Mouse (Mus musculus) megakaryocyte, adult 5-6 weeks (primary cell): ENCODE measurements around the gene Dirc2. TPM values are rescaled to one million over a fixed set of nuclear protein-coding genes. Genes with fewer than 3 reads are reported as not detected.
A peak's percentile ranks its signal among the peaks of the same experiment; 100 is the strongest.

Source experiments
- ATAC-seq: 2 replicates; pipeline ENCODE4 v1.8.0; 2016; ENCODE audit warnings: mild to moderate bottlenecking, inconsistent platforms; ENCODE audit not compliant: poor library complexity, severe bottlenecking
- total RNA-seq, 2 experiments: library from RNA; stranded (forward) in 1 of 2; stranded (reverse) in 1 of 2; fragments of 153-499, 151-499 nt in 1 of 2; fragments of 221-1000, 200-1000 nt in 1 of 2; gene quantifications; 2 replicates each; pipeline versions ENCODE4 v1.2.3 to v1.2.4; 2015 to 2017

The Dirc2 gene
- total RNA-seq, 2 experiments from 2014 or later, result 13.0 to 23.2 TPM

GRCm38 (mm10) chr16:35694250-35694846 lies 74.8 kb downstream of the Dirc2 start:
- no peak for ATAC-seq

- no peak for ATAC-seq
Measured at GRCm38 (mm10) chr16:35691606-35692005, 77.5 kb downstream of the Dirc2 start.

- ATAC-seq, result no peak
Measured at GRCm38 (mm10) chr16:35686491-35686890, 82.7 kb downstream of the Dirc2 start.

GRCm38 (mm10) chr16:35685027-35685426 lies 84.1 kb downstream of the Dirc2 start:
- no peak for ATAC-seq

GRCm38 (mm10) chr16:35681327-35682108 lies 87.6 kb downstream of the Dirc2 start:
- no peak for ATAC-seq

GRCm38 (mm10) chr16:35678476-35678875 lies 90.7 kb downstream of the Dirc2 start:
- ATAC-seq, result no peak

- peak; percentile 18; the same call in 1 of the 2 replicates for ATAC-seq
Measured at GRCm38 (mm10) chr16:35677511-35678113, 91.5 kb downstream of the Dirc2 start.

- no peak for ATAC-seq
Measured at GRCm38 (mm10) chr16:35664847-35665246, 104.3 kb downstream of the Dirc2 start.

- no peak for ATAC-seq
Measured at GRCm38 (mm10) chr16:35663831-35664414, 105.2 kb downstream of the Dirc2 start.

GRCm38 (mm10) chr16:35660222-35660621 lies 108.9 kb downstream of the Dirc2 start:
- ATAC-seq, result no peak

GRCm38 (mm10) chr16:35653951-35654350 lies 115.2 kb downstream of the Dirc2 start:
- ATAC-seq, result no peak

- no peak for ATAC-seq
Measured at GRCm38 (mm10) chr16:35652706-35653105, 116.5 kb downstream of the Dirc2 start.

- no peak for ATAC-seq
Measured at GRCm38 (mm10) chr16:35652206-35652605, 117.0 kb downstream of the Dirc2 start.

GRCm38 (mm10) chr16:35648862-35649261 lies 120.3 kb downstream of the Dirc2 start:
- no peak for ATAC-seq

Other genes starting within 250 kb of the Dirc2 start
- gene Sema5b, start 228.2 kb downstream of the Dirc2 start, total RNA-seq (2015), result not detected in 2 replicates
- gene Sema5b, start 228.2 kb downstream of the Dirc2 start, total RNA-seq (2017), result not detected in 2 replicates
- gene Hspbap1, start 1.0 kb upstream of the Dirc2 start, total RNA-seq (2015), result 6.6 and 7.3 TPM in 2 replicates
- gene Hspbap1, start 1.0 kb upstream of the Dirc2 start, total RNA-seq (2017), result 6.1 and 6.7 TPM in 2 replicates
- gene Parp14, start 102.2 kb upstream of the Dirc2 start, total RNA-seq (2015), result 35.4 and 36.6 TPM in 2 replicates
- 41.9 and 42.4 TPM in 2 replicates for gene Parp14, start 102.2 kb upstream of the Dirc2 start, total RNA-seq (2017)
- gene Parp9, start 169.1 kb upstream of the Dirc2 start, total RNA-seq (2015), result 25.0 and 26.3 TPM in 2 replicates
- gene Parp9, start 169.1 kb upstream of the Dirc2 start, total RNA-seq (2017), result 48.2 and 63.1 TPM in 2 replicates
- 32.6 and 36.5 TPM in 2 replicates for gene Dtx3l, start 169.8 kb upstream of the Dirc2 start, total RNA-seq (2015)
- gene Dtx3l, start 169.8 kb upstream of the Dirc2 start, total RNA-seq (2017), result 50.0 and 51.3 TPM in 2 replicates
- gene Kpna1, start 209.4 kb upstream of the Dirc2 start, total RNA-seq (2015), result 36.0 and 39.1 TPM in 2 replicates
- gene Kpna1, start 209.4 kb upstream of the Dirc2 start, total RNA-seq (2017), result 29.4 and 31.9 TPM in 2 replicates